Mouse (Mus musculus): ENCODE results near the gene Loxl4. TPM values are rescaled to one million over a fixed set of nuclear protein-coding genes. Genes with fewer than 3 reads are reported as not detected.

The Loxl4 gene
- polyA plus RNA-seq, 1 experiment from 2014 or later, result 0.67 TPM

GRCm38 (mm10) chr19:42653091-42653490 lies 40.5 kb upstream of the Loxl4 start:
- Histone ChIP-seq H3K36me3 (ENCODE audit: control insufficient read depth, insufficient read depth, low read length) (no peaks in the 10 kb centered on the region), H3K9me3 (ENCODE audit: control insufficient read depth, low read length) (no peaks in the 10 kb centered on the region), H3K27me3 (ENCODE audit: control insufficient read depth, insufficient read depth, low read depth, low read length) (no peaks in the 10 kb centered on the region), H3K4me2 (ENCODE audit: low read depth, low read length) (no peak overlapping the region), H3K9ac (ENCODE audit: low read length) (no peak overlapping the region), H3K4me3 (ENCODE audit: low read length) (no peak overlapping the region), H3K4me1 (replicated peaks; ENCODE audit: control insufficient read depth, insufficient read depth, low read length) (no peaks in the 10 kb centered on the region), H3K27ac (ENCODE audit: low read length) (no peak overlapping the region)
- 31% methylated on average over 6 of the region's 6 CpGs for WGBS
- ATAC-seq (ENCODE audit: low read depth), result no peak

GRCm38 (mm10) chr19:42652425-42652824 lies 39.8 kb upstream of the Loxl4 start:
- no peak for ATAC-seq (ENCODE audit: low read depth)
- Histone ChIP-seq H3K4me3 (ENCODE audit: low read length) (no peak overlapping the region), H3K9ac (ENCODE audit: low read length) (no peak overlapping the region), H3K27ac (ENCODE audit: low read length) (no peak overlapping the region), H3K4me1 (replicated peaks; ENCODE audit: control insufficient read depth, insufficient read depth, low read length) (no peaks in the 10 kb centered on the region), H3K36me3 (ENCODE audit: control insufficient read depth, insufficient read depth, low read length) (no peaks in the 10 kb centered on the region), H3K9me3 (ENCODE audit: control insufficient read depth, low read length) (no peaks in the 10 kb centered on the region), H3K27me3 (ENCODE audit: control insufficient read depth, insufficient read depth, low read depth, low read length) (no peaks in the 10 kb centered on the region), H3K4me2 (ENCODE audit: low read depth, low read length) (no peak overlapping the region)
- 75% methylated on average over 7 of the region's 7 CpGs for WGBS

GRCm38 (mm10) chr19:42640211-42640610 lies 27.6 kb upstream of the Loxl4 start:
- 79% methylated on average over 9 of the region's 9 CpGs for WGBS
- H3K27ac ChIP-seq (ENCODE audit: low read length), result no peak overlapping the region
- no peak for ATAC-seq (ENCODE audit: low read depth)

GRCm38 (mm10) chr19:42639544-42639943 lies 26.9 kb upstream of the Loxl4 start:
- peaks cover 11% of the 10 kb centered on the region for H3K4me1 ChIP-seq (replicated peaks; ENCODE audit: control insufficient read depth, insufficient read depth, low read length)
- H3K4me3 ChIP-seq (ENCODE audit: low read length), result no peak overlapping the region
- H3K9me3 ChIP-seq (ENCODE audit: control insufficient read depth, low read length), result no peaks in the 10 kb centered on the region
- WGBS, result 50% methylated on average over 8 of the region's 8 CpGs
- H3K36me3 ChIP-seq (ENCODE audit: control insufficient read depth, insufficient read depth, low read length), result no peaks in the 10 kb centered on the region
- H3K27ac ChIP-seq (ENCODE audit: low read length), result no peak overlapping the region
- no peak for ATAC-seq (ENCODE audit: low read depth)
- no peak overlapping the region for H3K9ac ChIP-seq (ENCODE audit: low read length)
- no peaks in the 10 kb centered on the region for H3K27me3 ChIP-seq (ENCODE audit: control insufficient read depth, insufficient read depth, low read depth, low read length)
- H3K4me2 ChIP-seq (ENCODE audit: low read depth, low read length), result no peak overlapping the region

More at GRCm38 (mm10) chr19:42640211-42640610, 27.6 kb upstream of the Loxl4 start:
- Histone ChIP-seq H3K4me1 (replicated peaks; ENCODE audit: control insufficient read depth, insufficient read depth, low read length) (peaks cover 11% of the 10 kb centered on the region), H3K27me3 (ENCODE audit: control insufficient read depth, insufficient read depth, low read depth, low read length) (no peaks in the 10 kb centered on the region), H3K4me2 (ENCODE audit: low read depth, low read length) (no peak overlapping the region), H3K9ac (ENCODE audit: low read length) (no peak overlapping the region), H3K36me3 (ENCODE audit: control insufficient read depth, insufficient read depth, low read length) (no peaks in the 10 kb centered on the region), H3K4me3 (ENCODE audit: low read length) (no peak overlapping the region), H3K9me3 (ENCODE audit: control insufficient read depth, low read length) (no peaks in the 10 kb centered on the region)

GRCm38 (mm10) chr19:42638604-42639481 lies 26.2 kb upstream of the Loxl4 start:
- ATAC-seq (ENCODE audit: low read depth), result peak; percentile 52
- Histone ChIP-seq H3K27me3 (ENCODE audit: control insufficient read depth, insufficient read depth, low read depth, low read length) (no peaks in the 10 kb centered on the region), H3K27ac (ENCODE audit: low read length) (no peak overlapping the region), H3K4me3 (ENCODE audit: low read length) (no peak overlapping the region), H3K9ac (ENCODE audit: low read length) (no peak overlapping the region), H3K4me2 (ENCODE audit: low read depth, low read length) (no peak overlapping the region), H3K9me3 (ENCODE audit: control insufficient read depth, low read length) (no peaks in the 10 kb centered on the region), H3K36me3 (ENCODE audit: control insufficient read depth, insufficient read depth, low read length) (no peaks in the 10 kb centered on the region), H3K4me1 (replicated peaks; ENCODE audit: control insufficient read depth, insufficient read depth, low read length) (peaks cover 11% of the 10 kb centered on the region)
- WGBS, result 26% methylated on average over 8 of the region's 8 CpGs

- WGBS, result 38% methylated on average over 11 of the region's 11 CpGs
- peak; percentile 31; the same call in 1 of the 2 replicates for ATAC-seq (ENCODE audit: low read depth)
- Histone ChIP-seq H3K27ac (ENCODE audit: low read length) (no peak overlapping the region), H3K4me3 (ENCODE audit: low read length) (no peak overlapping the region), H3K36me3 (ENCODE audit: control insufficient read depth, insufficient read depth, low read length) (no peaks in the 10 kb centered on the region), H3K4me1 (replicated peaks; ENCODE audit: control insufficient read depth, insufficient read depth, low read length) (peaks cover 13% of the 10 kb centered on the region), H3K9me3 (ENCODE audit: control insufficient read depth, low read length) (no peaks in the 10 kb centered on the region), H3K4me2 (ENCODE audit: low read depth, low read length) (no peak overlapping the region), H3K9ac (ENCODE audit: low read length) (no peak overlapping the region), H3K27me3 (ENCODE audit: control insufficient read depth, insufficient read depth, low read depth, low read length) (no peaks in the 10 kb centered on the region)
Observed at GRCm38 (mm10) chr19:42636631-42637030, 24.0 kb upstream of the Loxl4 start.

- Histone ChIP-seq H3K4me3 (ENCODE audit: low read length) (no peak overlapping the region), H3K9ac (ENCODE audit: low read length) (no peak overlapping the region), H3K4me1 (replicated peaks; ENCODE audit: control insufficient read depth, insufficient read depth, low read length) (peaks cover 9% of the 10 kb centered on the region), H3K27me3 (ENCODE audit: control insufficient read depth, insufficient read depth, low read depth, low read length) (no peaks in the 10 kb centered on the region), H3K9me3 (ENCODE audit: control insufficient read depth, low read length) (no peaks in the 10 kb centered on the region), H3K36me3 (ENCODE audit: control insufficient read depth, insufficient read depth, low read length) (no peaks in the 10 kb centered on the region), H3K4me2 (ENCODE audit: low read depth, low read length) (no peak overlapping the region), H3K27ac (ENCODE audit: low read length) (no peak overlapping the region)
- ATAC-seq (ENCODE audit: low read depth), result no peak
- WGBS, result 76% methylated on average over 2 of the region's 2 CpGs
Observed at GRCm38 (mm10) chr19:42633650-42634049, 21.0 kb upstream of the Loxl4 start.

- no peak overlapping the region for H3K9ac ChIP-seq (ENCODE audit: low read length)
- H3K4me3 ChIP-seq (ENCODE audit: low read length), result no peak overlapping the region
- no peak overlapping the region for H3K27ac ChIP-seq (ENCODE audit: low read length)
- ATAC-seq (ENCODE audit: low read depth), result no peak
- no peaks in the 10 kb centered on the region for H3K9me3 ChIP-seq (ENCODE audit: control insufficient read depth, low read length)
- no peaks in the 10 kb centered on the region for H3K27me3 ChIP-seq (ENCODE audit: control insufficient read depth, insufficient read depth, low read depth, low read length)
- WGBS, result 66% methylated on average over 4 of the region's 4 CpGs
- H3K4me1 ChIP-seq (replicated peaks; ENCODE audit: control insufficient read depth, insufficient read depth, low read length), result peaks cover 7% of the 10 kb centered on the region
- H3K36me3 ChIP-seq (ENCODE audit: control insufficient read depth, insufficient read depth, low read length), result no peaks in the 10 kb centered on the region
- H3K4me2 ChIP-seq (ENCODE audit: low read depth, low read length), result no peak overlapping the region
Observed at GRCm38 (mm10) chr19:42632301-42632700, 19.7 kb upstream of the Loxl4 start.

GRCm38 (mm10) chr19:42631541-42631961 lies 18.9 kb upstream of the Loxl4 start:
- H3K36me3 ChIP-seq (ENCODE audit: control insufficient read depth, insufficient read depth, low read length), result no peaks in the 10 kb centered on the region
- no peak overlapping the region for H3K4me3 ChIP-seq (ENCODE audit: low read length)
- H3K4me1 ChIP-seq (replicated peaks; ENCODE audit: control insufficient read depth, insufficient read depth, low read length), result peaks cover 7% of the 10 kb centered on the region
- WGBS, result 5% methylated on average over 8 of the region's 8 CpGs
- no peaks in the 10 kb centered on the region for H3K9me3 ChIP-seq (ENCODE audit: control insufficient read depth, low read length)
- H3K27me3 ChIP-seq (ENCODE audit: control insufficient read depth, insufficient read depth, low read depth, low read length), result no peaks in the 10 kb centered on the region
- peak; percentile 74; the same call in 1 of the 2 replicates for ATAC-seq (ENCODE audit: low read depth)
- peak overlapping the region; percentile 40 for H3K4me2 ChIP-seq (ENCODE audit: low read depth, low read length)
- peak overlapping the region; percentile 34; the same call in 1 of the 2 replicates for H3K9ac ChIP-seq (ENCODE audit: low read length)
- H3K27ac ChIP-seq (ENCODE audit: low read length), result no peak overlapping the region
